Mouse (Mus musculus): ENCODE measurements around the gene Trim2.

DNA sequence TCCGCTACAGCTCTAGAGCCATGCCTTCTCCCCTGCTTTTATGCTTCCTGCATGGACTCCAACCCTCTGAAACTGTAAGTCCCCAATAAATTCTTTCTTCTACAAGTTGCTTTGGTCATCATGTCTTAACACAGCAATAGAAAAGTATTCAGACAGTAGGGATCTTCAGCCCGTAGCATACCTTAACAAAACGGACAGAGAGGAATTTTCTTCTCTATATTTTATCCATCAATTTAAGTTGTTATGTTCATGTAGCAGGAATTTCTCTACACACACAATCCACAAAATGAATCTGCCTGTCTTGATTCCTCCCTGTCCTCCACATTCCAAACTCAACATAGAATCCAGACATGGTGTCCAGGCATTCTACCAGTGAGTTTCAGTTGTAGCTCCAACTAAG, at the start of gene Trim2:
- TF ChIP-seq USF1 (IDR thresholded peaks at IDR 0.05; ENCODE audit: low read depth) = no peak
- TF ChIP-seq CTCF (IDR thresholded peaks at IDR 0.05; ENCODE audit: control insufficient read depth, insufficient read depth, insufficient read length) = no peak
- TF ChIP-seq MAX (IDR thresholded peaks at IDR 0.05) = no peak
- TF ChIP-seq CEBPB (IDR thresholded peaks at IDR 0.05; ENCODE audit: low read depth) = no peak

Data from C2C12 (cell line).